Mouse (Mus musculus): ENCODE results near the gene Dpp7.

GRCm38 (mm10) chr2:25311491-25311891, 44.7 kb downstream of the Dpp7 start:
- TF ChIP-seq CTCF (IDR thresholded peaks at IDR 0.05; ENCODE audit: extremely low read depth, insufficient read length, insufficient replicate concordance, low read depth, low read length) (no peak), POLR2A (IDR thresholded peaks at IDR 0.05; ENCODE audit: low read depth, low read length) (no peak)
